Mouse (Mus musculus): ENCODE measurements at regions not wholly inside any gene's neighbourhood (a gene's known extent, or its start where the extent isn't known, plus 50 kb on each side); places are given as distances from the start of the nearest gene placed in this dataset.

DNA sequence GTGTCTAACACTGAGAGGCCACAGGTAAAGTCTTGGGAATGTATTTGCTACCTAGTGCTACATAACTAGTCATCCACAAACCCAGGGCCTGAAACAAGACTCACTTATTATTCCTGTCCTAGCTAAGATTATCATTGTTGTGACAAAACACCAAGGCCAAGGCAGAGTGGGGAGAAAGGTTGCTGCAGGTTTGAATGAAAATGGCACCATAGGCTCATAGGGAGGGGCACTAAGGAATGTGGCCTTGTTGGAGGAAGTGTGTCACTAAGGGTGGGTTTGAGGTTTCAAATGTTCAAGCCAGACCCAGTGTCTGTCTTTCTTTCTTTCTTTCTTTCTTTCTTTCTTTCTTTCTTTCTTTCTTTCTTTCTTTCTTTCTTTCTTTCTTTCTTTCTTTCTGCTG is 174.9 kb upstream of the Ctnnb1 start:
- Histone ChIP-seq H3K4me3 (ENCODE audit: low read depth, low read length) (no peak overlapping the region), H3K27ac (ENCODE audit: low read depth, low read length) (no peak overlapping the region), H3K36me3 (ENCODE audit: control insufficient read depth, insufficient read depth, low read length) (no peaks in the 10 kb centered on the region), H3K9me3 (replicated peaks; ENCODE audit: control insufficient read depth, low read length) (no peaks in the 10 kb centered on the region), H3K4me2 (no peak overlapping the region), H3K4me1 (ENCODE audit: control insufficient read depth, insufficient read depth, low read length) (no peaks in the 10 kb centered on the region), H3K27me3 (ENCODE audit: control insufficient read depth, insufficient read depth, low read length) (no peaks in the 10 kb centered on the region), H3K9ac (ENCODE audit: low read depth, low read length) (no peak overlapping the region)
- no peak for ATAC-seq (replicated peaks; ENCODE audit: insufficient number of reproducible peaks, low FRiP score, low TSS enrichment)

DNA sequence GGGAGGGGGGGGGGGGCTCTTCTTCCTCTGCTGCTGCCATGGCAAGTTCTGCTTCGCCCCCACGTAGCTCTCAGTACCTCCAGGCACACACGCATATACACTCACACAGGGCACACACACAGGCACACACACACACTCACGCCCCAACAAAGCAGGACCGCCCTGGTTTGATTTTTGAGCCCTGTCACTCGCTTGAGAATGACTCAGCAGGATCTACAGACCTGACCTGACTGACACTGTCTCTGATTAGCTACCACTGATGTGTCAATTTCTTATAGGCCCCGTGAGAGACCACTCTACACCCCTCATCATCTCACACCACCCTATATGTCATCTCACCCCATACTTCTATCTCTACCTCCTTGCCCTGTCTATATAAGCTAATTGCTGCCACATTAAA is 173.5 kb upstream of the Ctnnb1 start:
- Histone ChIP-seq H3K4me1 (ENCODE audit: control insufficient read depth, insufficient read depth, low read length) (no peaks in the 10 kb centered on the region), H3K27ac (ENCODE audit: low read depth, low read length) (no peak overlapping the region), H3K4me3 (ENCODE audit: low read depth, low read length) (no peak overlapping the region), H3K9me3 (replicated peaks; ENCODE audit: control insufficient read depth, low read length) (no peaks in the 10 kb centered on the region), H3K9ac (ENCODE audit: low read depth, low read length) (no peak overlapping the region), H3K4me2 (no peak overlapping the region), H3K27me3 (ENCODE audit: control insufficient read depth, insufficient read depth, low read length) (no peaks in the 10 kb centered on the region), H3K36me3 (ENCODE audit: control insufficient read depth, insufficient read depth, low read length) (no peaks in the 10 kb centered on the region)
- ATAC-seq (replicated peaks; ENCODE audit: insufficient number of reproducible peaks, low FRiP score, low TSS enrichment) = no peak
- WGBS (ENCODE audit: insufficient replicate concordance) = 82% methylated on average over 7 of the region's 7 CpGs

GRCm38 (mm10) chr9:120758003-120758402 is 171.0 kb upstream of the Ctnnb1 start:
- H3K4me3 ChIP-seq (ENCODE audit: low read depth, low read length) = no peak overlapping the region
- WGBS (ENCODE audit: insufficient replicate concordance) = 77% methylated on average over 3 of the region's 3 CpGs
- no peak for ATAC-seq (replicated peaks; ENCODE audit: insufficient number of reproducible peaks, low FRiP score, low TSS enrichment)
- no peaks in the 10 kb centered on the region for H3K27me3 ChIP-seq (ENCODE audit: control insufficient read depth, insufficient read depth, low read length)
- H3K4me2 ChIP-seq = no peak overlapping the region
- H3K27ac ChIP-seq (ENCODE audit: low read depth, low read length) = no peak overlapping the region
- H3K9ac ChIP-seq (ENCODE audit: low read depth, low read length) = no peak overlapping the region
- H3K4me1 ChIP-seq (ENCODE audit: control insufficient read depth, insufficient read depth, low read length) = no peaks in the 10 kb centered on the region
- H3K36me3 ChIP-seq (ENCODE audit: control insufficient read depth, insufficient read depth, low read length) = no peaks in the 10 kb centered on the region
- H3K9me3 ChIP-seq (replicated peaks; ENCODE audit: control insufficient read depth, low read length) = no peaks in the 10 kb centered on the region

GRCm38 (mm10) chr9:120758632-120759031 is 170.4 kb upstream of the Ctnnb1 start:
- no peaks in the 10 kb centered on the region for H3K9me3 ChIP-seq (replicated peaks; ENCODE audit: control insufficient read depth, low read length)
- H3K36me3 ChIP-seq (ENCODE audit: control insufficient read depth, insufficient read depth, low read length) = no peaks in the 10 kb centered on the region
- no peak overlapping the region for H3K4me2 ChIP-seq
- ATAC-seq (replicated peaks; ENCODE audit: insufficient number of reproducible peaks, low FRiP score, low TSS enrichment) = no peak
- H3K27me3 ChIP-seq (ENCODE audit: control insufficient read depth, insufficient read depth, low read length) = no peaks in the 10 kb centered on the region
- WGBS (ENCODE audit: insufficient replicate concordance) = 61% methylated on average over 1 of the region's 1 CpGs
- H3K27ac ChIP-seq (ENCODE audit: low read depth, low read length) = no peak overlapping the region
- H3K4me1 ChIP-seq (ENCODE audit: control insufficient read depth, insufficient read depth, low read length) = no peaks in the 10 kb centered on the region
- H3K4me3 ChIP-seq (ENCODE audit: low read depth, low read length) = no peak overlapping the region
- no peak overlapping the region for H3K9ac ChIP-seq (ENCODE audit: low read depth, low read length)

DNA sequence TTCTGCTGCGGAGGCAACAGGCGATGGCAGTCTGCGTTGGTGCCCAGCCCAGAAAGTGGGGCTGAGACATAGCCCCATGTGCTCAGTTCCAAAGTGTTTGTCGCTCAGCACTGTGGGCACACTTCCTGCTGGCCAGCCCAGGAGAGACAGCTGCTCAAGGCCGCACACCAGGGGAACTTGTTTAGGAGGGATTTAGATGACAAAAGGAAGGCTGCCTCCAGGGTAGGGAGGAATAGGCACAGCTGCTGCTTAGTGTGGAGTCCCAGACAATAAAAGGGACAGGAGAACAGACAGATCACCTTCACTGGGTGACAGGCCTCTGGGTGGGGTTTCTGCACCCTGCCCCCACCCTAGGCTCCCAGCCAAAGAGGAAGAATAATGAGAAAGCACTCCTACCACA is 169.2 kb upstream of the Ctnnb1 start:
- WGBS (ENCODE audit: insufficient replicate concordance) = 64% methylated on average over 5 of the region's 5 CpGs
- H3K27me3 ChIP-seq (ENCODE audit: control insufficient read depth, insufficient read depth, low read length) = no peaks in the 10 kb centered on the region
- no peak overlapping the region for H3K27ac ChIP-seq (ENCODE audit: low read depth, low read length)
- H3K4me2 ChIP-seq = no peak overlapping the region
- no peaks in the 10 kb centered on the region for H3K9me3 ChIP-seq (replicated peaks; ENCODE audit: control insufficient read depth, low read length)
- no peaks in the 10 kb centered on the region for H3K4me1 ChIP-seq (ENCODE audit: control insufficient read depth, insufficient read depth, low read length)
- H3K4me3 ChIP-seq (ENCODE audit: low read depth, low read length) = no peak overlapping the region
- ATAC-seq (replicated peaks; ENCODE audit: insufficient number of reproducible peaks, low FRiP score, low TSS enrichment) = no peak
- no peak overlapping the region for H3K9ac ChIP-seq (ENCODE audit: low read depth, low read length)
- H3K36me3 ChIP-seq (ENCODE audit: control insufficient read depth, insufficient read depth, low read length) = no peaks in the 10 kb centered on the region

DNA sequence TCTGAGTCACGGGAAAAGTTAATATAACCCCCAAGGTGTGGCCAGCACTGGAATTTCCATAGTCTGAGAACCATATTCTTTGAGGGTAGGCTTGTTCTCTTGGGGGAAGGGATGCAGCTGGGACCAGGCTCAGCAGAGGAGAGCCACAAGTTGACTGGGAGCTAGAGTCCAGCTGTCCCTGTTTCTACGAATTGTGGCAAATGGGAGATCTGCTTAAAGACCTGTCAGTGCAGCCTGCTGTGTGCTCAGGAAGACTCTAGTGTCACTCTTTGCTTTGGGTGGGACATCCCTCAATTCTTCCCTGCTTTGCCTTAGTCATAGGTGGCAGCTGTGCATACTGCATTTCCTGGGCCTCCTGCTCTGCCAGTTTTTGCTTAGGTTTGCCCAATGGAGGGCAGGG is 165.2 kb upstream of the Ctnnb1 start:
- no peaks in the 10 kb centered on the region for H3K27me3 ChIP-seq (ENCODE audit: control insufficient read depth, insufficient read depth, low read length)
- no peak for ATAC-seq (replicated peaks; ENCODE audit: insufficient number of reproducible peaks, low FRiP score, low TSS enrichment)
- no peaks in the 10 kb centered on the region for H3K36me3 ChIP-seq (ENCODE audit: control insufficient read depth, insufficient read depth, low read length)
- no peak overlapping the region for H3K27ac ChIP-seq (ENCODE audit: low read depth, low read length)
- H3K9me3 ChIP-seq (replicated peaks; ENCODE audit: control insufficient read depth, low read length) = no peaks in the 10 kb centered on the region
- no peak overlapping the region for H3K4me2 ChIP-seq
- WGBS (ENCODE audit: insufficient replicate concordance) = 76% methylated on average over 2 of the region's 2 CpGs
- no peak overlapping the region for H3K4me3 ChIP-seq (ENCODE audit: low read depth, low read length)
- no peaks in the 10 kb centered on the region for H3K4me1 ChIP-seq (ENCODE audit: control insufficient read depth, insufficient read depth, low read length)
- no peak overlapping the region for H3K9ac ChIP-seq (ENCODE audit: low read depth, low read length)

DNA sequence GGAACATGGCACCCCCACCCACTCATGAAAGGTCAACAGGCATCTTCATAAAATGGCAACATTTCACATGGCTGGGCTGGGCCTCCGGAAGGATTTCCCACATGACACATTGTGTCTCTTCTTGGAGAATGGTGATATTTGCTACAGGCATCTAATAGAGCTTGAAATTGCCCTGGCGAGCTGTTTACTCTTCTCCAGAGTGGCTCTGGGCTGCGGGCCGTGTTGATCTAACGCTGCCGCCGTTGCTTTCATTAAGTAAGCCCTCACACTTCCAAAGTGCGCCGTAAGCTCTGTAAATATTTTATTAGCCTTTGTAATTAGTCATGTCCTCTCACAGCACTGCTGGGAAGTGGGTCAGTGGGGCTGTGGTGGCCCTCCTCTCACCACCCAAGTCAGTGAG is 164.4 kb upstream of the Ctnnb1 start:
- ATAC-seq (replicated peaks; ENCODE audit: insufficient number of reproducible peaks, low FRiP score, low TSS enrichment) = no peak
- H3K27ac ChIP-seq (ENCODE audit: low read depth, low read length) = no peak overlapping the region
- no peak overlapping the region for H3K4me3 ChIP-seq (ENCODE audit: low read depth, low read length)
- H3K9me3 ChIP-seq (replicated peaks; ENCODE audit: control insufficient read depth, low read length) = no peaks in the 10 kb centered on the region
- H3K36me3 ChIP-seq (ENCODE audit: control insufficient read depth, insufficient read depth, low read length) = no peaks in the 10 kb centered on the region
- no peaks in the 10 kb centered on the region for H3K4me1 ChIP-seq (ENCODE audit: control insufficient read depth, insufficient read depth, low read length)
- no peak overlapping the region for H3K4me2 ChIP-seq
- H3K9ac ChIP-seq (ENCODE audit: low read depth, low read length) = no peak overlapping the region
- H3K27me3 ChIP-seq (ENCODE audit: control insufficient read depth, insufficient read depth, low read length) = no peaks in the 10 kb centered on the region
- WGBS (ENCODE audit: insufficient replicate concordance) = 85% methylated on average over 9 of the region's 9 CpGs

DNA sequence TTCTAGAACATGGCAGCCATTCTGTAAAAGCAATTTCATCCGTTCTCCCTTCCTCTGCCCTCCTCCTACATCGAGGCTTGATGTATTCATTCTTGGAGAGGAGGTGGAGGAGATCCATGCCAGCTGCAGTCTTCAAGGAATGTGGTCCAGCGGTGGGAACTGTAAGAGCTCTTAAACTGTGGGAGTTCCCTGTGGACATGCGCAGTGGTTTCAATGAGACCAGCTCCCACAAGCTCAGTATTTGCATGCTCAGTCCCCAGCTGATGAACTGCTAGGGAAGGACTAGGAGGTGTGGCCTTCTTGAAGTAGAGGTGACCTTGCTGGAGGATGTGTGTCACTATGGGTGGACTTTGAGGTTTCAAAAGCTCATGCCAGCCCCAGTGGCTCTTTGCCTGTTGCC is 163.7 kb upstream of the Ctnnb1 start:
- ATAC-seq (replicated peaks; ENCODE audit: insufficient number of reproducible peaks, low FRiP score, low TSS enrichment) = no peak
- no peak overlapping the region for H3K4me3 ChIP-seq (ENCODE audit: low read depth, low read length)
- no peak overlapping the region for H3K27ac ChIP-seq (ENCODE audit: low read depth, low read length)
- no peaks in the 10 kb centered on the region for H3K9me3 ChIP-seq (replicated peaks; ENCODE audit: control insufficient read depth, low read length)
- WGBS (ENCODE audit: insufficient replicate concordance) = 66% methylated on average over 4 of the region's 4 CpGs
- no peak overlapping the region for H3K4me2 ChIP-seq
- no peaks in the 10 kb centered on the region for H3K36me3 ChIP-seq (ENCODE audit: control insufficient read depth, insufficient read depth, low read length)
- no peak overlapping the region for H3K9ac ChIP-seq (ENCODE audit: low read depth, low read length)
- no peaks in the 10 kb centered on the region for H3K4me1 ChIP-seq (ENCODE audit: control insufficient read depth, insufficient read depth, low read length)
- H3K27me3 ChIP-seq (ENCODE audit: control insufficient read depth, insufficient read depth, low read length) = no peaks in the 10 kb centered on the region

DNA sequence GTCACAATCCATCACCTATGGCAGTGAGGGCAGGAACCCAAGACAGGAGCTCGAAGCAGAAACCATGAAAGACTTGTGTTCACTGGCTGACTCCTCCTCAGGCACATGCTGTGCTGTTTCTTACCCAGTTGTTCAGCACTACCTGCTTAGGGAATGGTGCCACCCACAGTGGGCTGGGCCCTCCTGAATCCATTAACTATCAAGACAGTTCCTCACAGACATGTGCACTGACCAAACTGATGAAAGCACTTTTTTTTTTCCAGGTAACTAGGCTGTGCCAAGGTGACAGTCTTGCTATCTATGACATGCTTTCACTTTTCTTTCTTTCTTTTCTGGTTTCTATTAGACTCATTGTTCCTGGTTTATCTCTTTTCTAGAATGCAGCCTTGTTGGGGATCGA is 162.1 kb upstream of the Ctnnb1 start:
- no peaks in the 10 kb centered on the region for H3K4me1 ChIP-seq (ENCODE audit: control insufficient read depth, insufficient read depth, low read length)
- no peaks in the 10 kb centered on the region for H3K9me3 ChIP-seq (replicated peaks; ENCODE audit: control insufficient read depth, low read length)
- 69% methylated on average over 2 of the region's 2 CpGs for WGBS (ENCODE audit: insufficient replicate concordance)
- H3K27ac ChIP-seq (ENCODE audit: low read depth, low read length) = no peak overlapping the region
- no peak overlapping the region for H3K4me3 ChIP-seq (ENCODE audit: low read depth, low read length)
- no peak overlapping the region for H3K4me2 ChIP-seq
- no peak for ATAC-seq (replicated peaks; ENCODE audit: insufficient number of reproducible peaks, low FRiP score, low TSS enrichment)
- H3K9ac ChIP-seq (ENCODE audit: low read depth, low read length) = no peak overlapping the region
- H3K27me3 ChIP-seq (ENCODE audit: control insufficient read depth, insufficient read depth, low read length) = no peaks in the 10 kb centered on the region
- H3K36me3 ChIP-seq (ENCODE audit: control insufficient read depth, insufficient read depth, low read length) = no peaks in the 10 kb centered on the region
